ENCODE assay signal across 30 mouse cellular contexts in the genomic region with DNA sequence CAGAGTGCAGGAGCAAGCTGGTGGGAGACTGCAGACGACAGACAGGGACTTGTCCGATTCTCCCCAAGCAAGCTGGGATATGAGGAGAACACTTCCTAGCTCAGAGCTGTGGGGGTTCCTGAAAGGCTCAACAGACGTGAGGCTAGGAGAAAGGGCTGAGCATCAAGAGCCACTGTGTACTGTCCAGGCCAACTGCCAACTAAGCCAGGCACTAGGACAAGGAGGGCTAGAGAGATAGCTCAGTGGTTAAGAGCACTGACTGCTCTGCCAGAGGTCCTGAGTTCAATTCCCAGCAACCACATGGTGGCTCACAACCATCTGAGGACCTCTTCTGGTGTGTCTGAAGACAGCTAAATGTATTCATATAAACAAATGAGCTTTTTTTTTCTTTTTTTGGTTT. TPM values are rescaled to one million over a fixed set of nuclear protein-coding genes. Genes with fewer than 3 reads are reported as not detected.
DNase-seq lines count a peak whose midpoint lies in the region; ATAC-seq and TF ChIP-seq lines count a peak whose summit lies in the region.
"Had no signal": no experiment of that assay in that cellular context is flagged by ENCODE, and none has a peak within 500 bp of the region (broad histone marks: within the 10 kb centered on the region; RNA-seq: fewer than 3 reads in every experiment).

No protein-coding gene starts in this region.

- no peaks in the 10 kb centered on the region for H3K27me3 ChIP-seq in forebrain, embryonic 13.5 days
- no peaks in the 10 kb centered on the region for H3K27me3 ChIP-seq in forebrain, embryonic 12.5 days
- no peaks in the 10 kb centered on the region for H3K27me3 ChIP-seq in liver, embryonic 15.5 days
- H3K27me3 ChIP-seq in liver, embryonic 12.5 days (replicated peaks) = no peaks in the 10 kb centered on the region
- H3K27me3 ChIP-seq in cerebellum, adult 2 months (ENCODE audit: control insufficient read depth, insufficient read depth, low read length) = no peaks in the 10 kb centered on the region
- H3K27me3 ChIP-seq: embryonic facial prominence, embryonic 13.5 days; heart, embryonic 15.5 days; hindbrain, embryonic 12.5 days; midbrain, embryonic 15.5 days had no signal

- no peak for ATAC-seq in forebrain, embryonic 13.5 days
- ATAC-seq in forebrain, embryonic 12.5 days (ENCODE audit: low FRiP score) = no peak
- ATAC-seq in liver, embryonic 15.5 days (ENCODE audit: insufficient read depth) = no peak
- ATAC-seq in liver, embryonic 12.5 days = no peak
- ATAC-seq: forebrain, embryonic 14.5 days; intestine, embryonic 16.5 days; midbrain, embryonic 15.5 days had no signal

- peaks cover 25% of the 10 kb centered on the region for H3K4me1 ChIP-seq in forebrain, embryonic 13.5 days
- H3K4me1 ChIP-seq in forebrain, embryonic 12.5 days = peaks cover 28% of the 10 kb centered on the region
- peaks cover 63% of the 10 kb centered on the region for H3K4me1 ChIP-seq in liver, embryonic 15.5 days (replicated peaks)
- H3K4me1 ChIP-seq in liver, embryonic 12.5 days = peaks cover 53% of the 10 kb centered on the region
- peaks cover 14% of the 10 kb centered on the region for H3K4me1 ChIP-seq in cerebellum, adult 2 months (ENCODE audit: control insufficient read depth, insufficient read depth, low read length)

- no peak overlapping the region for H3K4me2 ChIP-seq in forebrain, embryonic 13.5 days
- no peak overlapping the region for H3K4me2 ChIP-seq in forebrain, embryonic 12.5 days
- peak overlapping the region; percentile 88; the same call in 1 of the 2 replicates for H3K4me2 ChIP-seq in liver, embryonic 15.5 days
- H3K4me2 ChIP-seq in liver, embryonic 12.5 days = no peak overlapping the region; the same call in 1 of the 2 replicates

- no peak for TF ChIP-seq CTCF in cerebellum, adult 2 months (IDR thresholded peaks at IDR 0.05; ENCODE audit: borderline replicate concordance, insufficient read depth, low read depth, low read length)

- H3K36me3 ChIP-seq in forebrain, embryonic 13.5 days (ENCODE audit: poor library complexity, severe bottlenecking) = peaks cover 63% of the 10 kb centered on the region
- H3K36me3 ChIP-seq in forebrain, embryonic 12.5 days (replicated peaks) = peaks cover 66% of the 10 kb centered on the region
- peaks cover 69% of the 10 kb centered on the region for H3K36me3 ChIP-seq in liver, embryonic 15.5 days (replicated peaks)
- peaks cover 82% of the 10 kb centered on the region for H3K36me3 ChIP-seq in liver, embryonic 12.5 days

- H3K9me3 ChIP-seq in forebrain, embryonic 13.5 days (replicated peaks) = no peaks in the 10 kb centered on the region
- H3K9me3 ChIP-seq in forebrain, embryonic 12.5 days = no peaks in the 10 kb centered on the region
- no peaks in the 10 kb centered on the region for H3K9me3 ChIP-seq in liver, embryonic 15.5 days (replicated peaks)
- H3K9me3 ChIP-seq in liver, embryonic 12.5 days (replicated peaks) = no peaks in the 10 kb centered on the region
- H3K9me3 ChIP-seq: embryonic facial prominence, embryonic 13.5 days; heart, embryonic 10.5 days; heart, embryonic 15.5 days; hindbrain, embryonic 12.5 days; midbrain, embryonic 15.5 days had no signal

- peak; percentile 63 for DNase-seq in adipocyte (ENCODE audit: low spot score)
- no peak for DNase-seq in left cerebral cortex, adult 11 months (ENCODE audit: low spot score)
- no peak for DNase-seq in cerebellum, adult 2 months
- DNase-seq: adrenal gland, adult 2 months; adrenal gland, postnatal 36 days; cerebellum, adult 9-10 months; cerebellum, postnatal 36 days; embryo, embryonic 11 days; gastrocnemius, postnatal 14 days; heart, adult 11 months; kidney, adult 9 months; kidney, postnatal 10 days; layer of hippocampus, adult 9-11 months; lung, adult 2 months; lung, postnatal 10 days; thymus, adult 2 months; thymus, postnatal 36 days had no signal

- WGBS in forebrain, embryonic 13.5 days = 82% methylated on average over 3 of the region's 3 CpGs
- WGBS in forebrain, embryonic 12.5 days = 90% methylated on average over 3 of the region's 3 CpGs
- 79% methylated on average over 3 of the region's 3 CpGs for WGBS in liver, embryonic 15.5 days (ENCODE audit: insufficient replicate concordance)
- 84% methylated on average over 3 of the region's 3 CpGs for WGBS in liver, embryonic 12.5 days (ENCODE audit: insufficient replicate concordance)
- 45% methylated on average over 3 of the region's 3 CpGs for WGBS in cerebellum, adult 2 months

- no peak for TF ChIP-seq POLR2A in cerebellum, adult 2 months (IDR thresholded peaks at IDR 0.05; ENCODE audit: borderline replicate concordance, insufficient read depth, low read length)

- 0 out of 2 replicates have a peak overlapping the region, but pooled peaks have one; percentile 8 for H3K9ac ChIP-seq in forebrain, embryonic 13.5 days
- H3K9ac ChIP-seq in forebrain, embryonic 12.5 days = no peak overlapping the region
- no peak overlapping the region for H3K9ac ChIP-seq in liver, embryonic 15.5 days
- no peak overlapping the region for H3K9ac ChIP-seq in liver, embryonic 12.5 days

- H3K4me3 ChIP-seq in forebrain, embryonic 13.5 days = no peak overlapping the region
- H3K4me3 ChIP-seq in forebrain, embryonic 12.5 days (replicated peaks) = no peak overlapping the region
- no peak overlapping the region for H3K4me3 ChIP-seq in liver, embryonic 15.5 days (replicated peaks)
- H3K4me3 ChIP-seq in liver, embryonic 12.5 days = no peak overlapping the region
- H3K4me3 ChIP-seq in cerebellum, adult 2 months (replicated peaks; ENCODE audit: insufficient read depth, low read depth, low read length) = no peak overlapping the region

- H3K27ac ChIP-seq in forebrain, embryonic 13.5 days = no peak overlapping the region
- no peak overlapping the region for H3K27ac ChIP-seq in forebrain, embryonic 12.5 days
- H3K27ac ChIP-seq in liver, embryonic 15.5 days (replicated peaks) = no peak overlapping the region
- no peak overlapping the region for H3K27ac ChIP-seq in liver, embryonic 12.5 days
- no peak overlapping the region for H3K27ac ChIP-seq in cerebellum, adult 2 months (ENCODE audit: insufficient read depth, low read length)
- H3K27ac ChIP-seq: embryonic facial prominence, embryonic 13.5 days; hindbrain, embryonic 12.5 days; left cerebral cortex, adult 2 months; macrophage; midbrain, embryonic 15.5 days had no signal

RNA-seq across cellular contexts. Expression of a gene that starts 0.9 kb away (rescaled TPM):
- polyA plus RNA-seq in forebrain, embryonic 13.5 days (2015; fragmentation: Nextera tagmentation; extraction: Ambion mirVana) = 5.9 and 7.1 TPM in 2 replicates
- 2.5 and 3.3 TPM in 2 replicates for polyA plus RNA-seq in forebrain, embryonic 12.5 days (2016; fragmentation: Nextera tagmentation; extraction: Ambion mirVana)
- polyA plus RNA-seq in liver, embryonic 15.5 days (2015; fragmentation: Nextera tagmentation; extraction: Ambion mirVana) = 0.46 and 0.52 TPM in 2 replicates
- polyA plus RNA-seq in liver, embryonic 12.5 days (2016; fragmentation: Nextera tagmentation; extraction: Ambion mirVana) = 0.43 and 0.64 TPM in 2 replicates
- polyA plus RNA-seq in cerebellum, adult 2 months (2012; rRNA removed) = 42.9 and 45.9 TPM in 2 replicates

RNA-seq across cellular contexts. Expression of a gene that starts 2.1 kb away (rescaled TPM):
- 16.2 and 17.6 TPM in 2 replicates for polyA plus RNA-seq in forebrain, embryonic 13.5 days (2015; fragmentation: Nextera tagmentation; extraction: Ambion mirVana)
- polyA plus RNA-seq in forebrain, embryonic 12.5 days (2016; fragmentation: Nextera tagmentation; extraction: Ambion mirVana) = 20.9 and 23.4 TPM in 2 replicates
- polyA plus RNA-seq in liver, embryonic 15.5 days (2015; fragmentation: Nextera tagmentation; extraction: Ambion mirVana) = 10.8 and 12.6 TPM in 2 replicates
- 15.8 and 17.4 TPM in 2 replicates for polyA plus RNA-seq in liver, embryonic 12.5 days (2016; fragmentation: Nextera tagmentation; extraction: Ambion mirVana)
- 105 and 121 TPM in 2 replicates for polyA plus RNA-seq in cerebellum, adult 2 months (2012; rRNA removed)

RNA-seq across cellular contexts. Expression of a gene that starts 5.4 kb away (rescaled TPM):
- 9.7 and 11.2 TPM in 2 replicates for polyA plus RNA-seq in forebrain, embryonic 13.5 days (2015; fragmentation: Nextera tagmentation; extraction: Ambion mirVana)
- polyA plus RNA-seq in forebrain, embryonic 12.5 days (2016; fragmentation: Nextera tagmentation; extraction: Ambion mirVana) = 5.0 and 5.7 TPM in 2 replicates
- 0.25 and 0.48 TPM in 2 replicates for polyA plus RNA-seq in liver, embryonic 15.5 days (2015; fragmentation: Nextera tagmentation; extraction: Ambion mirVana)
- polyA plus RNA-seq in liver, embryonic 12.5 days (2016; fragmentation: Nextera tagmentation; extraction: Ambion mirVana) = 0.80 and 0.89 TPM in 2 replicates
- 111 and 119 TPM in 2 replicates for polyA plus RNA-seq in cerebellum, adult 2 months (2012; rRNA removed)

RNA-seq across cellular contexts. Expression of a gene that starts 9.3 kb away (rescaled TPM):
- polyA plus RNA-seq in forebrain, embryonic 13.5 days (2015; fragmentation: Nextera tagmentation; extraction: Ambion mirVana) = 303 and 330 TPM in 2 replicates
- polyA plus RNA-seq in forebrain, embryonic 12.5 days (2016; fragmentation: Nextera tagmentation; extraction: Ambion mirVana) = 284 and 288 TPM in 2 replicates
- 114 and 130 TPM in 2 replicates for polyA plus RNA-seq in liver, embryonic 15.5 days (2015; fragmentation: Nextera tagmentation; extraction: Ambion mirVana)
- polyA plus RNA-seq in liver, embryonic 12.5 days (2016; fragmentation: Nextera tagmentation; extraction: Ambion mirVana) = 150 and 156 TPM in 2 replicates
- polyA plus RNA-seq in cerebellum, adult 2 months (2012; rRNA removed) = 326 and 333 TPM in 2 replicates

RNA-seq across cellular contexts. Expression of a gene that starts 13.8 kb away (rescaled TPM):
- polyA plus RNA-seq in forebrain, embryonic 13.5 days (2015; fragmentation: Nextera tagmentation; extraction: Ambion mirVana) = 64.6 and 69.8 TPM in 2 replicates
- 65.7 and 69.5 TPM in 2 replicates for polyA plus RNA-seq in forebrain, embryonic 12.5 days (2016; fragmentation: Nextera tagmentation; extraction: Ambion mirVana)
- polyA plus RNA-seq in liver, embryonic 15.5 days (2015; fragmentation: Nextera tagmentation; extraction: Ambion mirVana) = 19.6 and 25.2 TPM in 2 replicates
- 26.6 and 26.8 TPM in 2 replicates for polyA plus RNA-seq in liver, embryonic 12.5 days (2016; fragmentation: Nextera tagmentation; extraction: Ambion mirVana)
- 65.8 and 75.2 TPM in 2 replicates for polyA plus RNA-seq in cerebellum, adult 2 months (2012; rRNA removed)
